Mouse (Mus musculus) MEL (cell line): ENCODE measurements around the gene Mapk1. TPM values are rescaled to one million over a fixed set of nuclear protein-coding genes. Genes with fewer than 3 reads are reported as not detected.

ENCODE experiments used
- DNase-seq: peaks from one replicate; pipeline ENCODE4 v3.0.0; 2011; ENCODE audit warnings: low read depth, low spot score
- H3K27ac ChIP-seq: 2 replicates; pipeline ENCODE4 v1.5.1; 2012; ENCODE audit warnings: low read depth, mild to moderate bottlenecking, control low read depth, low read length, moderate library complexity; ENCODE audit not compliant: control insufficient read depth
- H3K27me3 ChIP-seq, 2 experiments: fragments of 150-350 bp in 1 of 2; sonication (generic) in 1 of 2; 2 replicates each; pipeline ENCODE4 v1.6.1; 2012; ENCODE audit warnings: low read length in 2 of 2, mild to moderate bottlenecking in 2 of 2, improper control_type of control experiment in 1 of 2, moderate library complexity in 1 of 2; ENCODE audit not compliant: insufficient read depth in 2 of 2, control insufficient read depth in 1 of 2
- H3K36me3 ChIP-seq, 2 experiments: 2 replicates each; pipeline ENCODE4 v1.6.1; 2012 to 2014; ENCODE audit warnings: low read length in 2 of 2, improper control_type of control experiment in 1 of 2, inconsistent platforms in 1 of 2, mild to moderate bottlenecking in 1 of 2; ENCODE audit not compliant: insufficient read depth in 2 of 2, control insufficient read depth in 1 of 2
- H3K4me1 ChIP-seq, 2 experiments: fragments of 150-350 bp in 1 of 2; sonication (generic) in 1 of 2; 2 replicates each; pipeline ENCODE4 v1.6.1; 2012; ENCODE audit warnings: low read length in 2 of 2, improper control_type of control experiment in 1 of 2, mild to moderate bottlenecking in 1 of 2; ENCODE audit not compliant: insufficient read depth in 2 of 2, control insufficient read depth in 1 of 2
- H3K4me3 ChIP-seq, 2 experiments: fragments of 150-350 bp in 1 of 2; sonication (generic) in 1 of 2; 2 replicates each; pipeline ENCODE4 v1.5.1; 2012; ENCODE audit warnings: low read depth in 2 of 2, low read length in 2 of 2, mild to moderate bottlenecking in 2 of 2, moderate library complexity in 2 of 2, control low read depth in 1 of 2, improper control_type of control experiment in 1 of 2; ENCODE audit not compliant: control insufficient read depth in 1 of 2, insufficient read depth in 1 of 2
- H3K79me2 ChIP-seq: 2 replicates; pipeline ENCODE4 v1.6.1; 2012; ENCODE audit warnings: mild to moderate bottlenecking, low read length, moderate library complexity; ENCODE audit not compliant: control insufficient read depth, poor library complexity, insufficient read depth
- H3K9ac ChIP-seq: 2 replicates; pipeline ENCODE4 v1.6.1; 2012; ENCODE audit warnings: low read depth, mild to moderate bottlenecking, control low read depth, low read length, moderate library complexity; ENCODE audit not compliant: control insufficient read depth, poor library complexity, severe bottlenecking
- H3K9me3 ChIP-seq: fragments of 150-350 bp; sonication (generic); replicated peaks from 2 replicates; pipeline ENCODE4 v1.6.1; 2012; ENCODE audit warnings: mild to moderate bottlenecking, low read length, improper control_type of control experiment, moderate library complexity; ENCODE audit not compliant: insufficient read depth
- CHD2 ChIP-seq: IDR thresholded peaks from 2 replicates; pipeline ENCODE4 v1.6.1; 2011; ENCODE audit warnings: low read length, improper control_type of control experiment
- CTCF ChIP-seq, 3 experiments: IDR thresholded peaks in 2 of 3; conservative IDR thresholded peaks in 1 of 3; 2 replicates each; pipeline ENCODE4 v1.5.1; 2011 to 2012; ENCODE audit warnings: low read length in 3 of 3, low read depth in 2 of 3, mild to moderate bottlenecking in 2 of 3, improper control_type of control experiment in 1 of 3, inconsistent platforms in 1 of 3, mixed read lengths in 1 of 3, moderate library complexity in 1 of 3; ENCODE audit not compliant: control insufficient read depth in 1 of 3, insufficient read depth in 1 of 3, poor library complexity in 1 of 3, severe bottlenecking in 1 of 3
- ELF1 ChIP-seq: IDR thresholded peaks from 2 replicates; pipeline ENCODE4 v1.6.1; 2014; ENCODE audit warnings: low read depth, mild to moderate bottlenecking, inconsistent platforms, low read length, improper control_type of control experiment, moderate library complexity
- EP300 ChIP-seq, 2 experiments: IDR thresholded peaks; 2 replicates each; pipeline ENCODE4 v1.6.1; 2011; ENCODE audit warnings: improper control_type of control experiment in 2 of 2, low read length in 2 of 2, low read depth in 1 of 2, mild to moderate bottlenecking in 1 of 2
- ETS1 ChIP-seq: IDR thresholded peaks from 2 replicates; pipeline ENCODE4 v1.6.1; 2012; ENCODE audit warnings: low read depth, mild to moderate bottlenecking, inconsistent platforms, low read length, improper control_type of control experiment, moderate library complexity
- GATA1 ChIP-seq: IDR thresholded peaks from 2 replicates; pipeline ENCODE4 v1.6.1; 2011; ENCODE audit warnings: low read depth, low read length, improper control_type of control experiment
- MAX ChIP-seq: IDR thresholded peaks from 2 replicates; pipeline ENCODE4 v1.6.1; 2011; ENCODE audit warnings: low read length, improper control_type of control experiment
- MXI1 ChIP-seq: IDR thresholded peaks from 2 replicates; pipeline ENCODE4 v1.6.1; 2011; ENCODE audit warnings: mild to moderate bottlenecking, low read depth, low read length, improper control_type of control experiment
- MYB ChIP-seq: IDR thresholded peaks from 2 replicates; pipeline ENCODE4 v1.6.1; 2011; ENCODE audit warnings: mild to moderate bottlenecking, low read depth, low read length, improper control_type of control experiment
- NELFE ChIP-seq: IDR thresholded peaks from 2 replicates; pipeline ENCODE4 v1.6.1; 2011; ENCODE audit warnings: low read depth, low read length, improper control_type of control experiment
- POLR2AphosphoS5 ChIP-seq: IDR thresholded peaks from 2 replicates; pipeline ENCODE4 v1.6.1; 2012; ENCODE audit warnings: low read depth, borderline replicate concordance, mild to moderate bottlenecking, inconsistent platforms, low read length, moderate library complexity, mixed read lengths
- RAD21 ChIP-seq: IDR thresholded peaks from 2 replicates; pipeline ENCODE4 v1.6.1; 2011; ENCODE audit warnings: mild to moderate bottlenecking, low read depth, low read length, improper control_type of control experiment
- SIN3A ChIP-seq: IDR thresholded peaks from 2 replicates; pipeline ENCODE4 v1.6.1; 2012; ENCODE audit warnings: low read length, improper control_type of control experiment, inconsistent platforms
- TBP ChIP-seq: IDR thresholded peaks from 2 replicates; pipeline ENCODE4 v1.8.0; 2011; ENCODE audit warnings: low read depth, low read length, improper control_type of control experiment
- USF2 ChIP-seq, 2 experiments: IDR thresholded peaks; 2 replicates each; pipeline ENCODE4 v1.6.1; 2011 to 2012; ENCODE audit warnings: improper control_type of control experiment in 2 of 2, low read length in 2 of 2, borderline replicate concordance in 1 of 2, inconsistent platforms in 1 of 2, low read depth in 1 of 2, mild to moderate bottlenecking in 1 of 2; ENCODE audit not compliant: insufficient read depth in 1 of 2
- ZNF384 ChIP-seq: IDR thresholded peaks from 2 replicates; pipeline ENCODE4 v1.6.1; 2012; ENCODE audit warnings: low read depth, mild to moderate bottlenecking, inconsistent platforms, low read length, improper control_type of control experiment
- polyA plus RNA-seq, 2 experiments: library from polyadenylated mRNA; stranded (reverse) in 1 of 2; unstranded in 1 of 2; fragments of >175 nt in 1 of 2; fragments of >200 nt in 1 of 2; gene quantifications; 2 replicates each; pipeline versions ENCODE4 v1.2.1 to v1.2.4; 2012; ENCODE audit warnings: low replicate concordance in 2 of 2, low read depth in 1 of 2; ENCODE audit not compliant: insufficient read length in 2 of 2, insufficient read depth in 1 of 2, missing spikeins in 1 of 2
- total RNA-seq: library from RNA; depleted of rRNA; stranded (reverse); fragments of 300-350 nt; gene quantifications from 2 replicates; pipeline ENCODE4 v1.2.3, GENCODE M21; 2012

Mapk1 gene
- total and polyA plus RNA-seq, 3 experiments, result 125 to 225 (median 144) TPM

DNA sequence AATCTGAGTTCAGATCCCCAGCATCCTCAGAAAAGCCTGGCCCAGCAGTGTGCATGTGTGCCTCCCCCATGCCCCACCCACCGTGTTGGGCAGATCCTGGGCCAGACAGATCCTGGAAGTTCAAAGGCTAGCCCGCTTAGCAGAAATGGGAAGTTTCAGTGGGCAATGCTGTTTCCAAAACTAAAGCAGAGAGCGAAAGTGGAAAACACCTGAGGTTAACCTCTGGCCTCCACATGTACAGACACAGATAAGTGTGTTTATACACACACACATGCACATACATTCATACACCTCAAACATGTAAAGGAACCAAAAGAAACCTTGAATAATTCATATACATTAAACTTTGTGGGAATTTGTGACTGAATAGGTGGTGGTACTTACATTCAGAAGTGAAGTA is 5.1 kb upstream of the Mapk1 start:
- no peak for DNase-seq

DNA sequence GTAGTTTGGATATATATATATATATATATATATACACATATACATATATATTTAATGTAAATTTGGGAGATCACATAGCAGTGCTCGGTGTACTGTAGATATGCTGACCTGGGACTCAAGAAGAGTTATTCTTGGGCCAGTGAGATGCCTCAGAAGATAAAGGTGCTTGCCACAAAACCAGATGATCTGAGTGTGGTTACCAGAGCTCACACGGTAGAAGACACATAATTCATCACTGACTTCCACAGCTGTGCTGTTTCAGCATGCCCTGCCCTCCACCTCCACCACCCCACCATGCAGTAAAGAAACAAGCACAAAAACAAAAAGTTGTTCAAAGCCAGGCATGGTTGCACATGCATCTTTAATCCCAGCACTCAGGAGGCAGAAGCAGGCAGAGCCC is 4.4 kb upstream of the Mapk1 start:
- H3K4me3 ChIP-seq, result no peak overlapping the region
- no peaks in the 10 kb centered on the region for H3K27me3 ChIP-seq
- H3K79me2 ChIP-seq, result peaks cover 5% of the 10 kb centered on the region
- H3K36me3 ChIP-seq, result 0 out of 4 replicates have a peak, but pooled peaks cover 0 to 5% of the 10 kb centered on the region in 2 experiments
- H3K27ac ChIP-seq, result no peak overlapping the region
- H3K9me3 ChIP-seq, result no peaks in the 10 kb centered on the region
- H3K9ac ChIP-seq, result no peak overlapping the region
- no peak for TF ChIP-seq MXI1
- TF ChIP-seq EP300 (IDR thresholded peaks at IDR 0.05; ENCODE audit: low read depth in 1 of 2, low read length in 2 of 2), result no peak
- TF ChIP-seq ETS1, result peak; percentile 24; the same call in 1 of the 2 replicates
- TF ChIP-seq RAD21, result no peak
- no peak for TF ChIP-seq ELF1
- DNase-seq, result no peak
- peaks cover 0 to 2% of the 10 kb centered on the region in 2 experiments; a peak in 1 of 4 replicates for H3K4me1 ChIP-seq

More for the DNA sequence above, 5.1 kb upstream of the Mapk1 start:
- Histone ChIP-seq H3K27ac (no peak overlapping the region), H3K79me2 (no peaks in the 10 kb centered on the region), H3K9me3 (no peaks in the 10 kb centered on the region), H3K4me1 (peaks cover 0 to 2% of the 10 kb centered on the region in 2 experiments; a peak in 1 of 4 replicates), H3K36me3 (0 out of 4 replicates have a peak, but pooled peaks cover 0 to 5% of the 10 kb centered on the region in 2 experiments), H3K4me3 (no peak overlapping the region), H3K9ac (no peak overlapping the region), H3K27me3 (no peaks in the 10 kb centered on the region)
- TF ChIP-seq USF2 (IDR thresholded peaks at IDR 0.05; ENCODE audit: borderline replicate concordance in 1 of 2, insufficient read depth in 1 of 2, low read depth in 1 of 2, low read length in 2 of 2), result no peak
- no peak for TF ChIP-seq GATA1
- TF ChIP-seq CTCF (IDR thresholded peaks at IDR 0.05 in 2 of 3, conservative IDR thresholded peaks at IDR 0.05 in 1 of 3; ENCODE audit: control insufficient read depth in 1 of 3, insufficient read depth in 1 of 3, low read depth in 2 of 3, low read length in 3 of 3, poor library complexity in 1 of 3, severe bottlenecking in 1 of 3), result no peak
- TF ChIP-seq ELF1, result no peak
- TF ChIP-seq MYB, result no peak
- no peak for TF ChIP-seq MXI1
- TF ChIP-seq TBP, result no peak

DNA sequence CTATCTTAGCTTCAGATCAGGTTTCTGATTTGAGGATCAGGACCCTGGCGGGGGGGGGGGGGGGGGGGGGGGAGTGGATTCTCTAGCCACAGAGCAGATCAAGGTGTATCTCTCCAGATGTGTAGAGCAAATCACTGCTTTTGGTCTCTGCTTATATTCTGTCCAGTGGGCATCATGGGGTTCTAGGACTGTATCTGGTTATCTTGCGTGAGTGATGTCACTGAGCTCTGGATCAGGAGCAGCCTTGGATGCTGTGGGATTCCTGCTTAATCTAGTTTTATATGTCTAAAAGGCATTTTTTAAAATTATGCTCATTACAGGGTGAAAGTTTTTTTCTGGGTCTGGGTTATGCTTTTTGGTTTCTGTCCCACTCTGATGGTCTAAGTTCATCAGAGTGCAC is 546 bp upstream of the Mapk1 start:
- Histone ChIP-seq H3K4me3 (peak overlapping the region; percentile 59 to 75), H3K79me2 (peaks cover 38% of the 10 kb centered on the region), H3K9me3 (no peaks in the 10 kb centered on the region), H3K36me3 (peaks cover 15 to 25% of the 10 kb centered on the region in 2 experiments), H3K27ac (peak overlapping the region; percentile 36), H3K9ac (peak overlapping the region; percentile 75), H3K4me1 (peaks cover 11 to 16% of the 10 kb centered on the region in 2 experiments), H3K27me3 (no peaks in the 10 kb centered on the region)
- no peak for DNase-seq
- TF ChIP-seq GATA1, result no peak
- no peak for TF ChIP-seq POLR2AphosphoS5
- no peak for TF ChIP-seq SIN3A
- TF ChIP-seq CHD2, result no peak
- no peak for TF ChIP-seq MYB
- TF ChIP-seq ZNF384, result no peak
- no peak for TF ChIP-seq NELFE
- no peak for TF ChIP-seq MAX
